Mouse (Mus musculus) neural tube, embryonic 12.5 days (tissue): Measurements from ENCODE around the gene Dohh. TPM values are rescaled to one million over a fixed set of nuclear protein-coding genes. Genes with fewer than 3 reads are reported as not detected.
A peak's percentile ranks its signal among the peaks of the same experiment; 100 is the strongest.

Experiments used
- ATAC-seq: fragments of 200-750 bp; cut with Nextera tagmentation; 2 replicates; pipeline ENCODE4 v1.8.0; 2017; ENCODE audit warnings: low read depth, mild to moderate bottlenecking, moderate TSS enrichment, moderate library complexity; ENCODE audit not compliant: low FRiP score
- H3K27ac ChIP-seq: fragments of 300-500 bp; sonication (generic); 2 replicates; pipeline ENCODE4 v1.5.1; 2016
- H3K27me3 ChIP-seq: fragments of 300-500 bp; sonication (generic); replicated peaks from 2 replicates; pipeline ENCODE4 v1.6.1; 2016; ENCODE audit warnings: mild to moderate bottlenecking
- H3K36me3 ChIP-seq: fragments of 300-500 bp; sonication (generic); 2 replicates; pipeline ENCODE4 v1.6.1; 2016; ENCODE audit warnings: mild to moderate bottlenecking
- H3K4me1 ChIP-seq: fragments of 300-500 bp; sonication (generic); 2 replicates; pipeline ENCODE4 v1.6.1; 2016
- H3K4me2 ChIP-seq: fragments of 300-500 bp; sonication (generic); replicated peaks from 2 replicates; pipeline ENCODE4 v1.6.1; 2016; ENCODE audit warnings: mild to moderate bottlenecking
- H3K4me3 ChIP-seq: fragments of 300-500 bp; sonication (generic); 2 replicates; pipeline ENCODE4 v1.5.1; 2016
- H3K9ac ChIP-seq: fragments of 300-500 bp; sonication (generic); 2 replicates; pipeline ENCODE4 v1.6.1; 2016; ENCODE audit warnings: mild to moderate bottlenecking
- H3K9me3 ChIP-seq: fragments of 300-500 bp; sonication (generic); 2 replicates; pipeline ENCODE4 v1.6.1; 2016; ENCODE audit warnings: mild to moderate bottlenecking
- WGBS: fragments of 180-500 bp; shearing (Covaris S2); methylation state at CpG from one replicate; pipeline ENCODE4 v1.1.7; 2016; 5-methylcytosine and 5-hydroxymethylcytosine counted together
- polyA plus RNA-seq: library from polyadenylated mRNA; unstranded; fragments of >200 nt; fragmentation: Nextera tagmentation; extraction: Ambion mirVana; gene quantifications from 2 replicates; pipeline ENCODE4 v1.2.1, GENCODE M21; 2016

Gene Dohh
- polyA plus RNA-seq, 1 experiment from 2014 or later: 75.6 TPM

DNA sequence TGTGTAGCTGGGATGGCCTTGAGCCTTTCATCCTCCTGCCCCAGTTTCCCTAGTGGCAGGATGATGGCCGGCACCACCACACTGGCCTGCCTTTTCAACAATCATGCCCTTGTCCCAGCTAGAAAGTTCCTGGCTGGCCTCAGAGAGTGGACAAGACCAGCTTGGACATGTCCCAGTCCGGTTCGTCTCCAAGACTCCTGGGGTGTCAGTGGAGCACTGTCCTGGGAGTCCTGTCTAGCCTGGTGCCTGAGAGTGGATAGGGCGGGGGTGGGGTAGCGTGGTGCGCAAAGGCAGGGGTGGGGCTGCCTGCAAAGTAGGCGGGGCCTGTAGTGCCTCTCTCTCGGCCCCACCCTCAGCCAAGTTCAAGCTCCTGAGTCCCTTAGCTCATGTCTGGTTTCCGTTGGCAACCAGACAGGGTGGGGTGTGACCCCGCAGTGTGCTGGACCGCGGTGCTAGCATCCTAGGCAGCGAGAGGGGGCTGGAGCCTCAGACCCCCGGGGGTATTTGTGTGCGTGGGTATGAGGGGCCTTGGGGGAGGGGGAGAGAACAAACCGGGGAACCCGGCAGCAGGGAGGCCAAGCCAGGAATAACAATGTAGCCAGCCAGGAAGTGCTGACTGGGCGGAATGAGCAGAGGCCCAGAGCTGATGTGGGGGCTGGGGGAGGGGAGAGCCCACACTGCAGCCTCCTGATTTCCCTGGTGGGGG is 17.4 kb downstream of the Dohh start:
- peaks cover 10% of the 10 kb centered on the region for H3K27me3 ChIP-seq

GRCm38 (mm10) chr10:81402227-81402765 is 18.1 kb downstream of the Dohh start:
- H3K27ac ChIP-seq: peak overlapping the region; percentile 90
- H3K9me3 ChIP-seq: no peaks in the 10 kb centered on the region
- H3K27me3 ChIP-seq: peaks cover 17% of the 10 kb centered on the region
- 0 out of 2 replicates have a peak overlapping the region, but pooled peaks have one; percentile 16 for H3K4me3 ChIP-seq
- H3K4me2 ChIP-seq: peak overlapping the region; percentile 45
- peaks cover 59% of the 10 kb centered on the region for H3K4me1 ChIP-seq
- WGBS: 9% methylated on average over 7 of the region's 7 CpGs
- ATAC-seq: no peak
- H3K36me3 ChIP-seq: peaks cover 34% of the 10 kb centered on the region
- peak overlapping the region; percentile 19; the same call in 1 of the 2 replicates for H3K9ac ChIP-seq

More for the DNA sequence above, 17.4 kb downstream of the Dohh start:
- Histone ChIP-seq H3K9ac (peak overlapping the region; percentile 19; the same call in 1 of the 2 replicates), H3K4me3 (peak overlapping the region; percentile 16; the same call in 1 of the 2 replicates), H3K4me2 (peak overlapping the region; percentile 45), H3K36me3 (peaks cover 34% of the 10 kb centered on the region), H3K9me3 (no peaks in the 10 kb centered on the region), H3K4me1 (peaks cover 59% of the 10 kb centered on the region), H3K27ac (peak overlapping the region; percentile 90)
- ATAC-seq: peak; percentile 80
- 3% methylated on average over 18 of the region's 18 CpGs for WGBS

GRCm38 (mm10) chr10:81403511-81403910 is 19.3 kb downstream of the Dohh start:
- 0 out of 2 replicates have a peak, but pooled peaks have one; percentile 1 for ATAC-seq
- 39% methylated on average over 10 of the region's 10 CpGs for WGBS
- peaks cover 26% of the 10 kb centered on the region for H3K27me3 ChIP-seq
- peaks cover 32% of the 10 kb centered on the region for H3K36me3 ChIP-seq
- H3K4me2 ChIP-seq: peak overlapping the region; percentile 45
- no peak overlapping the region for H3K4me3 ChIP-seq
- H3K9ac ChIP-seq: peak overlapping the region; percentile 41
- H3K27ac ChIP-seq: peak overlapping the region; percentile 90
- no peaks in the 10 kb centered on the region for H3K9me3 ChIP-seq
- H3K4me1 ChIP-seq: peaks cover 68% of the 10 kb centered on the region

GRCm38 (mm10) chr10:81404082-81404481 is 19.9 kb downstream of the Dohh start:
- ATAC-seq: no peak
- H3K27ac ChIP-seq: no peak overlapping the region
- H3K9me3 ChIP-seq: no peaks in the 10 kb centered on the region
- no peak overlapping the region for H3K4me3 ChIP-seq
- H3K9ac ChIP-seq: no peak overlapping the region
- peaks cover 74% of the 10 kb centered on the region for H3K4me1 ChIP-seq
- H3K4me2 ChIP-seq: no peak overlapping the region
- peaks cover 30% of the 10 kb centered on the region for H3K27me3 ChIP-seq
- peaks cover 32% of the 10 kb centered on the region for H3K36me3 ChIP-seq
- WGBS: 11% methylated on average over 9 of the region's 9 CpGs

GRCm38 (mm10) chr10:81404720-81405119 is 20.5 kb downstream of the Dohh start:
- WGBS: 55% methylated on average over 18 of the region's 18 CpGs
- Histone ChIP-seq H3K27ac (no peak overlapping the region), H3K9ac (no peak overlapping the region), H3K36me3 (peaks cover 27% of the 10 kb centered on the region), H3K9me3 (no peaks in the 10 kb centered on the region), H3K4me1 (peaks cover 76% of the 10 kb centered on the region), H3K4me2 (0 out of 2 replicates have a peak overlapping the region, but pooled peaks have one; percentile 3), H3K27me3 (peaks cover 30% of the 10 kb centered on the region), H3K4me3 (no peak overlapping the region)
- ATAC-seq: no peak

DNA sequence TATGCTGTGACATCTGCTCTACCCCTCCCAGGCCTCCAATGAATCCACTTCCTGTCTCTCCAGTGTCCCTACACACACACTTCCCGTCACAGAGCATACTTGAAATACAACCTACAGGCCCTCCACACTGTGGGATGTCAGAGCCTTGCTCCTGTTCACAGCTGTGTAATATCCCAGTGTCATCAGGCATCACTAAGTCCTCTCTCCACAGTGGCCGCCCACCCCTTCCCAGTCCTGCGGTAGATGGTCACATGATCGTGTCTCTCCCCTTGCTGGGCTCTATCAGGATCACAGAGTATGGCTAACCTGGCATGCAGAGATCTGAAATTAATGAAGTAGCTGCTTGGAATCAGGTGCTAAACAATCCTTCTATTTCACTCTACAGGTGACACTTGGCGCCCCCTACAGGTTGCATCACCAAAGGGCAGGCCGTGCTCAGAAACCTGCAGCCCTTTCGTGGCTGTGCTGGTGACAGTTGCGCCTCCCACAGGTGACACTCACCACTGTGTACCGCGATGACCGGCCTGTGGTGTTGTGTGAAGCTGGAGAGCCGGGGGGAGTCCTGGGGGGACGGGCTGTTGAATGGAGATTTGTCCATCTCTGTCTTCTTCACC is 21.5 kb downstream of the Dohh start:
- no peak overlapping the region for H3K27ac ChIP-seq
- no peak for ATAC-seq

GRCm38 (mm10) chr10:81406504-81407440 is 22.5 kb downstream of the Dohh start:
- 0 out of 2 replicates have a peak overlapping the region, but pooled peaks have one; percentile 15 for H3K27ac ChIP-seq
- H3K9me3 ChIP-seq: no peaks in the 10 kb centered on the region
- ATAC-seq: no peak
- WGBS: 22% methylated on average over 24 of the region's 24 CpGs
- H3K9ac ChIP-seq: peak overlapping the region; percentile 21; the same call in 1 of the 2 replicates
- peaks cover 66% of the 10 kb centered on the region for H3K4me1 ChIP-seq
- H3K27me3 ChIP-seq: peaks cover 30% of the 10 kb centered on the region
- peak overlapping the region; percentile 19 for H3K4me3 ChIP-seq
- H3K4me2 ChIP-seq: peak overlapping the region; percentile 51
- H3K36me3 ChIP-seq: peaks cover 18% of the 10 kb centered on the region

More for the DNA sequence above, 21.5 kb downstream of the Dohh start:
- Histone ChIP-seq H3K4me1 (peaks cover 70% of the 10 kb centered on the region), H3K9ac (no peak overlapping the region), H3K9me3 (no peaks in the 10 kb centered on the region), H3K4me2 (0 out of 2 replicates have a peak overlapping the region, but pooled peaks have one; percentile 51), H3K4me3 (no peak overlapping the region), H3K36me3 (peaks cover 18% of the 10 kb centered on the region), H3K27me3 (peaks cover 30% of the 10 kb centered on the region)
- WGBS: 44% methylated on average over 13 of the region's 13 CpGs

GRCm38 (mm10) chr10:81407539-81408423 is 23.6 kb downstream of the Dohh start:
- WGBS: 21% methylated on average over 31 of the region's 31 CpGs
- H3K4me2 ChIP-seq: peak overlapping the region; percentile 51
- H3K27ac ChIP-seq: 0 out of 2 replicates have a peak overlapping the region, but pooled peaks have one; percentile 15
- peaks cover 66% of the 10 kb centered on the region for H3K4me1 ChIP-seq
- peaks cover 30% of the 10 kb centered on the region for H3K27me3 ChIP-seq
- ATAC-seq: no peak
- peak overlapping the region; percentile 21; the same call in 1 of the 2 replicates for H3K9ac ChIP-seq
- H3K9me3 ChIP-seq: no peaks in the 10 kb centered on the region
- H3K36me3 ChIP-seq: peaks cover 18% of the 10 kb centered on the region
- peak overlapping the region; percentile 19 for H3K4me3 ChIP-seq

DNA sequence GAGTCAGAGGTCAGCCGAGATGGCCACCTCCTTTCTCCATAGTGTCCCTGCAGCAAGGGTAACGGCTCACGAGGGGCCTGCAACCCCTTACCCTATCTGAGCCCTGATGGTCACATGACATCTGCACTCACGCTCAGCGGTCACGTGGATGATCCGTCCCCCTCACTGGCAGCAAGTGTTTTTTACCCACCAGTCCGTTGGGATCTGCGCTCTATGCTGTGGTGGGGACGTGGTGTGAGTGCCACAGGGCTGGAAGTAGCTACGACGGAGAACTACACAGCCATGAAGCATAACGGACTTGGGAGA is 24.1 kb downstream of the Dohh start:
- 43% methylated on average over 13 of the region's 13 CpGs for WGBS
- Histone ChIP-seq H3K4me2 (peak overlapping the region; percentile 51; the same call in 1 of the 2 replicates), H3K4me1 (peaks cover 63% of the 10 kb centered on the region), H3K27me3 (peaks cover 30% of the 10 kb centered on the region), H3K9me3 (no peaks in the 10 kb centered on the region), H3K4me3 (no peak overlapping the region), H3K9ac (no peak overlapping the region), H3K27ac (no peak overlapping the region), H3K36me3 (peaks cover 18% of the 10 kb centered on the region)
- no peak for ATAC-seq

GRCm38 (mm10) chr10:81408871-81409291 is 24.7 kb downstream of the Dohh start:
- ATAC-seq: no peak
- H3K27ac ChIP-seq: no peak overlapping the region
- H3K9ac ChIP-seq: no peak overlapping the region
- peak overlapping the region; percentile 10; the same call in 1 of the 2 replicates for H3K4me2 ChIP-seq
- no peak overlapping the region for H3K4me3 ChIP-seq
- no peaks in the 10 kb centered on the region for H3K9me3 ChIP-seq
- 13% methylated on average over 9 of the region's 9 CpGs for WGBS
- H3K4me1 ChIP-seq: peaks cover 65% of the 10 kb centered on the region
- H3K36me3 ChIP-seq: peaks cover 18% of the 10 kb centered on the region
- peaks cover 30% of the 10 kb centered on the region for H3K27me3 ChIP-seq
